Mouse (Mus musculus) adrenal gland (tissue): ENCODE measurements around the gene Sncb.

Experiments
- intact Hi-C: fragments of 180-260 bp; cut with DNase I; formaldehyde crosslinking; loops from one replicate; pipeline ENCODE4 v1.15.1; 2025

Sncb gene

DNA sequence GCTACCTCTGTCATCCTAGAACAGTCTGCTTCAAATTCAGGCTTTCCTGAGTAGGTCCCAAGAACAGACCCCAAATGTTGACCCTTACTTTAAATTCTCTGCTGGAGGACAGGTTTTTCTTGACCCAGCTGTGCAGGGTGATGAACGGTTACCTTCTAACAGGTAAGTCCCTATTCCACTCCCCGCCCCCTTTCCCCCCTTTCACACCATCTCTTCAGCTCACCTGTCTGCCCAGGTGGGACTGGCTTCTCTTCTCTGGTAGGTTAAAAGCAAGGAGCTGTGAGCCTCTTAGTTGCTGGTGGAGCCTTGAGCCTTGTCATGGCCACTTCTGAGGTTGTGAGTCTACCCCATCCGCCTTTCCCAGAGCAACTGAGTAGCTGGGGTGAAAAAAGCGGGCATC lies 17.3 kb upstream of the Sncb start, which contains the start of gene Eif4e1b:
TSS of gene Eif4e1b (plus strand) at position 301 of the 400 bp plus-strand sequence.
- intact Hi-C loops = no loop called here

GRCm38 (mm10) chr13:54783235-54783634 lies 16.8 kb upstream of the Sncb start:
- intact Hi-C loops = no loop called here

DNA sequence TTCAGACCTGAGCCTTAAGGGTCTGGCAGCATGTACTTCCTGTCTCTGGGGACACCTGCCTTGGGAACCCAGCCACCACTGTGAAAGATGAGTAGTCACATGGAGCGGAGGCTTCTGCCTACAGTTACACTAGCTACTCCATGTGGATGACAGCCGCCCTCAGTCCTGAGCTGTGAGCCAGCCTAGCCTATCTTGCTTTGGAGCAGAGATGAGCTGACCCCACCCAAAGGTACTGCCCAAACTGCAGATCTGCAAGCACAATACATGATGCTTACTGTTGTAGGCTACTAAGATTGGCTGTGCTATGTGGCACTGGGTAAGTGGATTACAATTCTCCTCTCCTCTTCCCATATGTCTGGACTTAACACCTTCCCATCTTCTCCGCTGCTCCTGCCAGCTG lies 14.7 kb upstream of the Sncb start:
- intact Hi-C loops = no loop called here

- intact Hi-C loops = no loop called here
These were observed 14.2 kb upstream of the Sncb start for GRCm38 (mm10) chr13:54780592-54780991.

DNA sequence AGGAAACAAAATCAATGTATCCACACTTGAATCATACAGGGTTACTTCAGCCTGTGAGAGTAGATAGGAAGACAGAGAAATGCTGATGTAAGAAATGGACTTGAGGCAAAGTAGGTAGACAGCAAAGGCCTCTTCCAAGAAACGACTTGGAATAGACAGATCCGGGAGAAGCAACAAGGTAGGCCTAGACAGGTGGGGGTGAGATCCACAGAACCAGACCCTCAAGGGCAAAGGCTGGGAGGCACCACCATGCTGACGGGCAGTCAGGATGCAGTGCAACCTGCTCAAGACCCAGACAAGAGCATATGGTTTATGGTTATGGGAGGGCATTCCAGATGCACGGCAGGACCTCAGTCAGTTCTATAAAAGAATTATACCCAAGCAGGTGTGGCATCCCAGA lies 617 bp upstream of the Sncb start:
- intact Hi-C loops = no loop called here

DNA sequence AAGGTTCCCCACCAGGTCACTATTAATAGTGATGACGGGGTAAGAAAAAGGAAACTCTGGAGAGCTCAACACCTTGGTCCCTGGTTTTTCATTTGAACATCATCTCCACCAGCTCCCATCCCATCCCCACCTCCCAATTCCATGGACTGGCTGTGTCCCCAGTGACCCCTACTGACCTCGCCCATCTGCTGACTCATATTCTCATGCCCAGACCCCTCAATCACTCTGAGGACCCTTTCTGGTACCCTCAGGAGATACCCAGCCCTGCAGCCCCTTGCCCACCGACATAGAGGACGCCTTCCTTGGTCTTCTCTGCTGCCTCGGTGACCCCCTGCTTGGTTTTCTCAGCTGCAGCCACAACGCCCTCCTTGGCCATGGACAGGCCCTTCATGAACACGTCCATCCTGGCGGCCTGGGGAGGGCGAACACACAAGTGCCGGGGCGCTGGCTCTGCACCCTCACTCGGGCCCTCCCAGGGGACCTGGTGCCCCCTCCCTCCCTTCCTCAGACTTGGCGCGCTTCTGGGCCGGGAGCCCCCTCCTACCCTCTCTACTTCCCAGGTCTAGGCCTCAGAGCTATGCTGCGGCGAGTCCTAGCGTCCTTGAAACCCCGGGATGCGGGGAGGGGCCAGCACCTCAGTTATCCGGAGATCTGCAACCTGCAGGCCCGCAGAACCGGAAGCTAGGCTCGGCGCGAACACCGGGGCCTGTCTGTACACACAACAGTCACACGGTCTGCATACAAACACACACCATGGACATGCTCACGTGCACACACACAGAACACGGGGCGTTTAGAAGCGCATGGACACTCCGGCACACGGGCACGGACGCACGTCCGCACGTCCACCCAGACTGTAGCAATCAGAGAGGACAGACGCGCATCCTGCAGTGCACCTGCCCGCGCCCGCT lies 859 bp downstream of the Sncb start:
- intact Hi-C loops = no loop called here

DNA sequence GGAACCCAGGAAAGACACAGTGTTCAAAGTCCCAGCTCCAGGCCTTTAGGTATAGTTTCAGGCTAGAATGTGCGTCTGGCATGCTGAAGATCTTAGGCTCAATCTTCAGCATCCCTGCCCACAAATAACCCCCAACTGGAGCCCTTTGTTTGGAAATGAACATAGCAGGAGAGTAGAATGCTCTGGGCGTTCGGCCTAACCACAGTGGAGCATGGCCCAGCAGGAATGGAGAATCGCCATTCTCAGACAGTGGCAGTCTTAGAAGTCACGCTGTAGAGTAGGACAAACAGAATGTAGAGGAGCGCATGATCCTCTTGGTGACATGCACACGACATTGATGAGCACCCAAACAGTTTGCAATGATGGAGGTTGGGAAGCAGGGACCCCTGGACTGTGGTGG lies 5.5 kb downstream of the Sncb start:
- intact Hi-C loops = no loop called here

- intact Hi-C loops = no loop called here
These were observed 6.1 kb downstream of the Sncb start for GRCm38 (mm10) chr13:54760164-54760795.

DNA sequence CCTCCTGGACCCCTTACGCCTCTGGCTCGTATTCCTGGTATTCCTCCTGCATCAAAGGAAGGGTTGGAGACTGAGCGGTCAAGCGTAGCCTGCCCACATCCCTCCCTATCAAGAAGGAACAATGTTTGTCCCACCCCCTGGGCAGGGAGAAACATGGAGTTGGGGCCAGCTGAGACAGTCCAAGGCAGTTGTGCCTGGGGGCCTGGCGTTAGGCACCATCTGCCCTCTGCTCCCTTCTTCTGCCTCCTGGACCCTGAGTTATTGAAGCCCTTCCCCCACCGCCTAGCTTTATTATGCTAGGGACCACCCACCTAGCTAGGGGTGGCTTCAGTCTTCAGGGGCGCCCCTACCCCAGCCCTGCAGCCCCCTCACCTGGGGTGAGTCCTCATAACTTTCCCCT lies 6.9 kb downstream of the Sncb start:
- intact Hi-C loops = no loop called here

DNA sequence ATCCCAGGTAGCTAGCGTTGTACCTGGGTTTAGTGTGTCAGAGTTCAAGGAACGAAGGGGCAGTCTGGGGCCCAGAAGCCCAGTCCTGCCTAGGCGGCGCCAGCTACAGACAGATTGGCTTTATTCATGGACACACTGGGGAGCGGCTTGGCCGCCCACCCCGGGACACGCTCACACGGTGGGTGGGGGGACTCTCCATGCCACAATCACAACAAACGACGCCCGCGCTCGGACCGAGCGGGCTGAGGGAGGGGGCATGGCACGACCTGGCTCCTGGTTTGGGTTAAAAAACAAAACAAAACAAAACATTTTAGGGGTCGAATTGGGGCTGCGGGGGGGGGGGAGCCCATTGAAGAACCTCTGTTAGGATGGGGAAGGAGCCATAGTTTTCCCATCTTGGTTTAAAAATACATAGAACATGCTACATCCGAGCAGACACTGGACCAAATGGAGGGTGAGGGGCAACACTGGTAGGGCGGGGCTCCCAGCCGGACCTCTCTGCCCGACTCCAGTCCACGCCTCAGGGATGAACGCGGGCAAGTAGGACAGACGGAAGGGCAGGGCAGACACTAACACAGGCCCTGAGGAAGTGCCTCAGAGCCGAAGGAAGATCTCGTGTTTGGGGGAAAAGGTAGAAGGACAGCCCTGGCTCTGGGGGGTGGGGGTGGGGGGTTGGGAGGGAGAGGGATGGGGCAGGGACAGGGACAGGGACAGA lies 7.5 kb downstream of the Sncb start:
- intact Hi-C loops = no loop called here

DNA sequence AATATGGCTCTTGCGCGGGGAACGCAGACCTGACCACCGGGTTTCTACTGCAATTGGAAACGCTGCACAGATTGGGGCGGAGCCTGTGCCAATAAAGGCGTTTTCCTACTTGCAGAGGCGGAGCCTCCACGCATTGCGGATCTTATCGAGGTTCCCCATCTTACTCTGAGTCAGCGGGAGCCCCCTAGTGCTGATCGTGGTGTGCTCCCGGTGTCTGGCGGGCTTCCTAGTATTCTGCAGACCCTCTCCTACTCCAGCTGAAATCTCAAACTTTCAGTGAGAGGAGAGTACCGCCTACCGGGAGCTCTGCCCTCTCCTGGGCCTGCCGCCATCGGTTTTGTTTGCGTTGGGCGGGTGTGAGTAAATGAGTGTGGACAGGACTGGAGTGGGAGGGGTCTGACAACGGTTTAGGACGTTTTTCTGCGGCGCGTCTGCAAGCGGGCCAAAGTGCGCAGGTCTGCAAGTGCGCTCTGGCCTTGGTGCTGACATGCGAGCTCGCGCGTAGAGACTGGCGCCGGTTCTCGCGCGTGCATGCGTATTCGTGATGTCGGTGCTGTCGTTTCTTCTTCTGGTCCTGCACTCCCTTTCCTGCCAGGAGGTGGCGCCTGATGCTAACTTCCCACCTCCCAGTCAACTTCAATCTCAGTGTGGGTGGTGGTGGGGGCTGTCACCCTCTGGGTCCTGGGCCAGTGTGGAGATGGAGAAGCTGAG lies 8.2 kb downstream of the Sncb start:
- intact Hi-C loops = no loop called here

DNA sequence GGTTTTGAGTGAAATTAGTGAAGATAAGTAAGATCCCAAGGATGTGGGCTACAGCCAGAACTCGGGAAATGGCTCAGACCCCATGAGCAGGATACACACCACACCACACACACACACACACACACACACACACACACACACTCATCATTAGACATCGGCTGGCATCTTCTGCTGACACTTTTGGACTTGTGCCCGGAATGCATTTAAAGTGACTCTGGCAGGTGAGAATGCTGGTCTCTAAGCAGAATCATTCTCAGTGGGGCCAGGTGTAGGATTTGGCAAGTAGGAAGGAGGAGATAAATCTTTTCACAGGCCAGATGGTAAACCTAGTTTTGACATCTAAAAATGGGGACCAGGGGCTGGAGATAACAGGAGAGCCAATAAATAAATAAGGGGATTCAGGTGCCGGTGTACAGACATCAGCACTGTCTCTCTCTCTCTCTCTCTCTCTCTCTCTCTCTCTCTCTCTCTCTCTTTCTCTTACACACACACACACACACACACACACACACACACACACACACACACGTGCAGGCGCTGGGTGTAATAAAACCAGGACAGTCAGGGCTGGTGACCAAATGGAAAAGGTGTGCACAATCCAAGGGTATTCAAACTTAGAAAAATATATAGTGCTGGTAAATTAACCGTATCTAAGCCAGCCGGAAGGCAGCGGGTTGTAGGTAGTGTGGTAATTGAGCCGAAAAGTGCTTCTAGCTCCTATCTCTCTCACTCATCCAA lies 9.1 kb downstream of the Sncb start:
- intact Hi-C loops = no loop called here

- intact Hi-C loops = no loop called here
These were observed 10.2 kb downstream of the Sncb start for GRCm38 (mm10) chr13:54756156-54756712.

DNA sequence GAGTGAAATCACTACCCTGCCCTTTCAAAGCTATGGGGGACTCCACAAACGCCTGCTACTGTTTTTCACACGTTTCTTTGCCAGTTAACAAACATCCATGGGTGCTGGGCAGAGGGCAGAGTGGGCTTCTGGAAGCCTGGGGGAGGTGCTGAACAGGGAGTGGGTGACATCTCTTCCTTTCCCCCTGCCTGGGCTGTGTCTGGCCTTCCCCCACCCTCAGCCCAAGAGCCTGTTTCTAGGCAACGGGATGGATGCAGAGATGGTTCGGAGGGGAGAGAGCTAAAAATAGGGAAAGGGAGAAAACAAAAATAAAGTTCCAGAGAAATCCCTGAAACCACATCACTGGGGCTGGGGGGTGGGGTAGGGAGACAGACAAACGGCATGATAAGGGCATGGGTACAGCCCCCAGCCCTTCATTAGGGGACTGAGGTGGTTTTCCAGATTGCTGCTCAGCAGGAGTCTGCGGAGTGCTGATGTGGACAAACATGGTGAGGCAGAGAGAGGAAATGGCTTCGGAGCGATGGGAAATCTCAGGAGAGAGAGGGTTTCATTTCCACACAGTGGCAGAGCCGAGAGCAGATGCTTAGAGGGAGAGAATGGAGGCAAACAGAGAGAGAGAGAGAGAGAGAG lies 11.1 kb downstream of the Sncb start:
- intact Hi-C loops = no loop called here

GRCm38 (mm10) chr13:54754169-54755080 lies 12.0 kb downstream of the Sncb start:
- intact Hi-C loops = no loop called here

DNA sequence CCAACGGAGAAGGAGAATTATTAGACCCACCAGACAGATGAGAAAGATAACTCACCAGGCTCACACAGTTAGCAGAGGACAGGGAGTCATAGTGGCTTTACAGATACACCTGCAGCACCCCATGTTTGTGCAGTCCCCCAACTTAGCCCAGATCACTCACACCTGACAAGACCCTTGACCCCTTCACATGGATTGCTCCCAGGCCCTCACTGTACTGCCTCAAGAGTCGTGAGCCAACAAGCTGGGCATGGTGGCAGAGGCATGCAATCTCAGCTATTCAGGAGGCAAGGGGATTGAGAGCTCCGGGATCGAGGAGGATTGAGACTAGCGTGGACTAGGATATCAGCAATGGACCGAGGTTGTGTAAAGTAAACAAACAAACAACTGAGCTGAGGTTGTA lies 12.7 kb downstream of the Sncb start:
- intact Hi-C loops = no loop called here

DNA sequence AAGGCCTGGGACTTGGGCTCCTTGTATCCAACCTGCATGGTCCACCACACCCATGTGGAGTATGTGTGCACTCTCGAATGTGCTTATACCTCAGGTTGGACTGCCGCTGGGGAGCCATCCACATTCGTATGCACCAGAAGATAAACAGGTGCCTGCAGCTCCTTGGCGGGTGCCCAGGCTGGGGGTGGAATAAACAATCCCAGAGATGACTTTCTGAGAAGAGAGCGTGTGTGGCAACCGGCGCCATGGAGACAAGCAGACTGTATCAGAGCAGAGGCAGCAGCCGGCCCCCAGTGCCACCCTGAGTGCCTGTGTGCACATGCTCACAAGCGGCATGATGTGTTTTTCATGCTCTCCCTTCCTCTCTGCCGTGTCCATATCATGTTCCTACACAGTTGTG lies 13.7 kb downstream of the Sncb start:
- intact Hi-C loops = no loop called here

DNA sequence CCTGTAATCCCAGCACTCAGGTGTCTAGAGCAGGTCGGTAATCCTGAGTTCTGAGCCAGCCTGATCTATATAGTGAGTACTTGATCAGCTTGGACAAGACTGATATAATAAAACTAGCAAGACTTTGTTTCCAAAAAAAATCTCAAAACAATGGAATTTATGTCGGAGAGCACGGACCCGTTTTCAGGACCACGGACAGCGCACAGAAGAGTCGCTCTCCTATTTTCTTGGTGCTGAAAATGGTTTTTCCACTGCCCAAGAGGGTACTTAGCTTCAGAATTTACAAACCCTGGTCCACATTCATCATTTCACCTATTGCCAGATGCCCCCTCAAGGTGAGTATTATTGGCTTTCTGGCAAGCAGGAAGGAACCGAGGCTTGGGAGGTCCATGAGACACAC lies 15.7 kb downstream of the Sncb start:
- intact Hi-C loops = no loop called here

DNA sequence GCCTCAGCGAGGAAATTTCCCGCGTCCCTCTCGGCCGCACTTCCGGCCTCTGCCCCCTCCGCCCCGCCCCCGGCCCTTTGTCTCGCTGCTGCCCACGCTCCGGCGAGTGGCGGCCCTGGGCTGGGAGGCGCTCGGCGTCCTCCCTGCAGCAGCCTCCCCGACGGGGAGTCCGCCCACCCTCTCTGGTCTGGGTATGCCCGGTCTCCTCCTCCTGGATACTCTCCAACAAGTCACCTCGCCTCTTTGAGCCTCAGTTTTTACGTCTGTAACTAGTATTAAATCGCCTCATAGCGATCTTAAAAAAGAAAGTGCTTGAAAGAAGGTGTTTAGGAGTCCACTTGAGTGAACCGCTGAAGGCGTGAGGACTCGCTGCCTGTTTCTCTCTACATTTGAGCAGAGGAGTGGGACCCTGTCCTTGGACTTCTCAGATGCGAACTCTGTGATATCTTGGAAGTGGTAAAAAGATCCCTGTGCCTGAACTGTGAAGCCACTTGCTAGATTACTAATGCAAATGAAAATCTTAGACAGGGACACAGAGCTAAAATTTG lies 16.5 kb downstream of the Sncb start, which contains the start of gene Gprin1:
TSS of gene Gprin1 (minus strand) at position 11 of the 548 bp plus-strand sequence.
- intact Hi-C loops = no loop called here
